Mouse (Mus musculus) forebrain, embryonic 10.5 days (tissue): ENCODE results near the gene Sf3b6. TPM values are rescaled to one million over a fixed set of nuclear protein-coding genes. Genes with fewer than 3 reads are reported as not detected.
A peak's percentile ranks its signal among the peaks of the same experiment; 100 is the strongest.

ENCODE experiments used
- DNase-seq: peaks from one replicate; pipeline ENCODE4 v3.0.0-alpha.2; 2017; ENCODE audit warnings: low spot score; ENCODE audit errors: extremely low spot score
- H3K27ac ChIP-seq: fragments of 300-500 bp; sonication (generic); 2 replicates; pipeline ENCODE4 v1.5.1; 2016; ENCODE audit warnings: mild to moderate bottlenecking
- H3K27me3 ChIP-seq: fragments of 300-500 bp; sonication (generic); 2 replicates; pipeline ENCODE4 v1.6.1; 2016; ENCODE audit warnings: mild to moderate bottlenecking; ENCODE audit not compliant: poor library complexity, severe bottlenecking
- H3K36me3 ChIP-seq: fragments of 300-500 bp; sonication (generic); replicated peaks from 2 replicates; pipeline ENCODE4 v1.6.1; 2016; ENCODE audit warnings: mild to moderate bottlenecking, moderate library complexity
- H3K4me1 ChIP-seq: fragments of 300-500 bp; sonication (generic); 2 replicates; pipeline ENCODE4 v1.6.1; 2016
- H3K4me3 ChIP-seq: fragments of 300-500 bp; sonication (generic); 2 replicates; pipeline ENCODE4 v1.5.1; 2016; ENCODE audit warnings: mild to moderate bottlenecking, moderate library complexity
- H3K9me3 ChIP-seq: fragments of 300-500 bp; sonication (generic); 2 replicates; pipeline ENCODE4 v1.6.1; 2016; ENCODE audit warnings: mild to moderate bottlenecking, moderate library complexity
- WGBS: fragments of 180-500 bp; shearing (Covaris S2); methylation state at CpG from one replicate; pipeline ENCODE4 v1.1.7; 2016; 5-methylcytosine and 5-hydroxymethylcytosine counted together
- polyA plus RNA-seq: library from polyadenylated mRNA; unstranded; fragments of >200 nt; fragmentation: Nextera tagmentation; extraction: Ambion mirVana; gene quantifications from 2 replicates; pipeline ENCODE4 v1.2.1, GENCODE M21; 2016

Gene Sf3b6
- polyA plus RNA-seq, 1 experiment from 2014 or later: 331 TPM

- 4% methylated on average over 24 of the region's 24 CpGs for WGBS
- no peaks in the 10 kb centered on the region for H3K9me3 ChIP-seq
- peaks cover 12% of the 10 kb centered on the region for H3K36me3 ChIP-seq
- DNase-seq: peak; percentile 65
- H3K27ac ChIP-seq: peak within 1 kb of the TSS; percentile 69
- peaks cover 25% of the 10 kb centered on the region for H3K27me3 ChIP-seq
- H3K4me3 ChIP-seq: peak within 1 kb of the TSS; percentile 53
- peaks cover 11% of the 10 kb centered on the region for H3K4me1 ChIP-seq
Observed at GRCm38 (mm10) chr12:4874161-4874927, 57.0 kb downstream of the Sf3b6 start, which contains the start of gene Mfsd2b. TSS of gene Mfsd2b (minus strand) at chr12:4874359.

GRCm38 (mm10) chr12:4875623-4876022 lies 58.3 kb downstream of the Sf3b6 start:
- Histone ChIP-seq H3K9me3 (no peaks in the 10 kb centered on the region), H3K4me1 (peaks cover 11% of the 10 kb centered on the region), H3K4me3 (no peak overlapping the region), H3K27me3 (peaks cover 25% of the 10 kb centered on the region), H3K27ac (no peak overlapping the region), H3K36me3 (peaks cover 23% of the 10 kb centered on the region)
- 81% methylated on average over 8 of the region's 8 CpGs for WGBS
- DNase-seq: no peak

Other genes with a start within 250 kb of the Sf3b6 start
- 13.8 and 14.5 TPM in 2 replicates for gene Itsn2, start 224.9 kb upstream of the Sf3b6 start, polyA plus RNA-seq
- gene Gm3625, start 224.6 kb upstream of the Sf3b6 start, polyA plus RNA-seq: not detected in 2 replicates
- gene Fam228a, start 79.1 kb upstream of the Sf3b6 start, polyA plus RNA-seq: 0.23 and 0.35 TPM in 2 replicates
- 2.0 and 3.2 TPM in 2 replicates for gene Pfn4, start 48.5 kb upstream of the Sf3b6 start, polyA plus RNA-seq
- 2.1 and 2.9 TPM in 2 replicates for gene Fam228b, start 48.3 kb upstream of the Sf3b6 start, polyA plus RNA-seq
- gene Fkbp1b, start 24.0 kb downstream of the Sf3b6 start, polyA plus RNA-seq: 4.3 and 6.2 TPM in 2 replicates
- gene Wdcp, start 25.8 kb downstream of the Sf3b6 start, polyA plus RNA-seq: 28.6 and 29.3 TPM in 2 replicates
- gene Mfsd2b, start 56.8 kb downstream of the Sf3b6 start, polyA plus RNA-seq: 3.7 and 4.8 TPM in 2 replicates
- 22.1 and 25.4 TPM in 2 replicates for gene Ubxn2a, start 90.2 kb downstream of the Sf3b6 start, polyA plus RNA-seq
- 11.3 and 12.7 TPM in 2 replicates for gene Atad2b, start 99.8 kb downstream of the Sf3b6 start, polyA plus RNA-seq